Mouse (Mus musculus) megakaryocyte, embryonic 14.5 days (primary cell): ENCODE measurements around the gene Slc6a17.

Source experiments
- FLI1 ChIP-seq: IDR thresholded peaks from 2 replicates; pipeline ENCODE4 v1.6.1; 2012; ENCODE audit warnings: low read length, inconsistent platforms, mixed read lengths
- GATA1 ChIP-seq: IDR thresholded peaks from 3 replicates; pipeline ENCODE4 v1.6.1; 2012; ENCODE audit warnings: mixed read lengths, low read length, inconsistent platforms, borderline replicate concordance

- TF ChIP-seq GATA1 (no peak), FLI1 (no peak)
Measured at GRCm38 (mm10) chr3:107545716-107546412, 28.0 kb upstream of the Slc6a17 start.
